ENCODE assay signal across 8 mouse cellular contexts in the genomic region with DNA sequence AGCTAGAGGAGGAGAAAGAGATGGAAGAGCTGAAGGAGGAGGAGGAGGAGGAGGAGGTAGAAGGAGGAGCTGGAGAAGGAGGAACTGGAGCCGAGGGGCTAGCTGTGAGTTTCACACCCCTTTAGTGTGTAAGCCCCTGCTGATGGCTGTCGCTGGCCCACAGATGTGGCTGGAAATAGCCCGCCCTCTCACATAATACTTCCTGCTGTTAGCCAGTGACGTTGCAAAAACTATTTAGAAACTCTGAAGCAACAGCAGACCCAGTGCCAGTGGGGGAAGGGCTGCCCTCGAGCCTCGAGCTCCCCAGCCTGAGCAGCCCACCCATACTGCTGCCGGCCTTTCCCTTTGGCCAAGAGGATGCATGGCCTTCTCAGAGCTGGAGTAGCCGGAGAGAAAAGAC. TPM values are rescaled to one million over a fixed set of nuclear protein-coding genes. Genes with fewer than 3 reads are reported as not detected.
DNase-seq lines count a peak whose midpoint lies in the region; ATAC-seq lines count a peak whose summit lies in the region.
"Had no signal": no experiment of that assay in that cellular context is flagged by ENCODE, and none has a peak within 500 bp of the region (broad histone marks: within the 10 kb centered on the region; RNA-seq: fewer than 3 reads in every experiment).

No protein-coding gene starts in this region.

- H3K4me3 ChIP-seq in midbrain, embryonic 11.5 days (ENCODE audit: low read depth, low read length): no peak overlapping the region
- no peak overlapping the region for H3K4me3 ChIP-seq in midbrain, embryonic 14.5 days (replicated peaks; ENCODE audit: low read depth, low read length)
- no peak overlapping the region for H3K4me3 ChIP-seq in liver, embryonic 11.5 days (ENCODE audit: low read depth, low read length)
- H3K4me3 ChIP-seq: myocyte had no signal

- WGBS in midbrain, embryonic 11.5 days: 48% methylated on average over 8 of the region's 8 CpGs
- 39% methylated on average over 8 of the region's 8 CpGs for WGBS in midbrain, embryonic 14.5 days
- 24% methylated on average over 8 of the region's 8 CpGs for WGBS in liver, embryonic 11.5 days

- peak overlapping the region; percentile 27; the same call in 1 of the 2 replicates for H3K9ac ChIP-seq in midbrain, embryonic 11.5 days (ENCODE audit: low read length)
- no peak overlapping the region for H3K9ac ChIP-seq in midbrain, embryonic 14.5 days (replicated peaks; ENCODE audit: low read length)
- H3K9ac ChIP-seq in liver, embryonic 11.5 days (ENCODE audit: low read depth, low read length): peak overlapping the region; percentile 12; the same call in 1 of the 2 replicates

- no peak for DNase-seq in midbrain, embryonic 11.5 days (ENCODE audit: low spot score, missing footprints)
- DNase-seq in midbrain, embryonic 14.5 days: no peak
- DNase-seq in liver, embryonic 11.5 days (ENCODE audit: low spot score): no peak
- DNase-seq in spleen, postnatal 36 days (ENCODE audit: low spot score in 2 of 2): peak; percentile 61 to 64
- no peak for DNase-seq in retina, postnatal 1 day
- no peak for DNase-seq in urinary bladder, postnatal 4 days (ENCODE audit: low spot score in 2 of 2)

- no peaks in the 10 kb centered on the region for H3K36me3 ChIP-seq in midbrain, embryonic 11.5 days (ENCODE audit: control insufficient read depth, insufficient read depth, low read length)
- H3K36me3 ChIP-seq in midbrain, embryonic 14.5 days (ENCODE audit: control insufficient read depth, insufficient read depth, low read length): no peaks in the 10 kb centered on the region
- H3K36me3 ChIP-seq in liver, embryonic 11.5 days (ENCODE audit: control insufficient read depth, insufficient read depth, low read length): no peaks in the 10 kb centered on the region

- no peaks in the 10 kb centered on the region; the same call in 1 of the 2 replicates for H3K27me3 ChIP-seq in midbrain, embryonic 11.5 days (ENCODE audit: control insufficient read depth, insufficient read depth, low read length)
- no peaks in the 10 kb centered on the region; the same call in 1 of the 2 replicates for H3K27me3 ChIP-seq in midbrain, embryonic 14.5 days (ENCODE audit: control insufficient read depth, insufficient read depth, low read length)
- H3K27me3 ChIP-seq in liver, embryonic 11.5 days (replicated peaks; ENCODE audit: control insufficient read depth, insufficient read depth, low read length): no peaks in the 10 kb centered on the region

- no peak overlapping the region for H3K27ac ChIP-seq in midbrain, embryonic 11.5 days (ENCODE audit: low read depth, low read length)
- H3K27ac ChIP-seq in midbrain, embryonic 14.5 days (replicated peaks; ENCODE audit: low read depth, low read length): no peak overlapping the region
- H3K27ac ChIP-seq in liver, embryonic 11.5 days (ENCODE audit: low read depth, low read length): peak overlapping the region; percentile 55; the same call in 1 of the 2 replicates

- H3K9me3 ChIP-seq in midbrain, embryonic 11.5 days (ENCODE audit: control insufficient read depth, low read length): no peaks in the 10 kb centered on the region
- H3K9me3 ChIP-seq in midbrain, embryonic 14.5 days (ENCODE audit: control insufficient read depth, low read length): no peaks in the 10 kb centered on the region
- H3K9me3 ChIP-seq in liver, embryonic 11.5 days (ENCODE audit: control insufficient read depth, low read length): no peaks in the 10 kb centered on the region

- H3K4me2 ChIP-seq in midbrain, embryonic 11.5 days: no peak overlapping the region
- no peak overlapping the region for H3K4me2 ChIP-seq in midbrain, embryonic 14.5 days (ENCODE audit: low read length)
- peak overlapping the region; percentile 27 for H3K4me2 ChIP-seq in liver, embryonic 11.5 days

- ATAC-seq in midbrain, embryonic 11.5 days (ENCODE audit: low FRiP score): no peak
- no peak for ATAC-seq in midbrain, embryonic 14.5 days (ENCODE audit: low FRiP score, low TSS enrichment)
- peak; percentile 49 for ATAC-seq in granulocyte monocyte progenitor cell, adult 5-6 weeks (replicated peaks; ENCODE audit: poor library complexity, severe bottlenecking)
- ATAC-seq in liver, embryonic 11.5 days (replicated peaks; ENCODE audit: low FRiP score): no peak

- H3K4me1 ChIP-seq in midbrain, embryonic 11.5 days (ENCODE audit: control insufficient read depth, insufficient read depth, low read length): peaks cover 12% of the 10 kb centered on the region
- H3K4me1 ChIP-seq in midbrain, embryonic 14.5 days (ENCODE audit: control insufficient read depth, insufficient read depth, low read length): peaks cover 30% of the 10 kb centered on the region
- H3K4me1 ChIP-seq in liver, embryonic 11.5 days (replicated peaks; ENCODE audit: control insufficient read depth, insufficient read depth, low read length): peaks cover 46% of the 10 kb centered on the region

RNA-seq across cellular contexts. Expression of gene Chst12, which starts 3.3 kb away (rescaled TPM):
- 7.9 and 9.1 TPM in 2 replicates for polyA plus RNA-seq in midbrain, embryonic 11.5 days (2014; fragmentation: Nextera tagmentation; extraction: Ambion mirVana)
- 14.8 and 16.2 TPM in 2 replicates for polyA plus RNA-seq in midbrain, embryonic 14.5 days (2014; fragmentation: Nextera tagmentation; extraction: Ambion mirVana)
- 79.1 and 85.4 TPM in 2 replicates for total RNA-seq in granulocyte monocyte progenitor cell, adult 5-6 weeks (2014; fragmentation: Nextera tagmentation)
- total RNA-seq in granulocyte monocyte progenitor cell, adult 5-6 weeks (2017): 30.2 and 30.3 TPM in 2 replicates
- polyA plus RNA-seq in liver, embryonic 11.5 days (2014; fragmentation: Nextera tagmentation; extraction: Ambion mirVana): 19.1 and 20.6 TPM in 2 replicates

RNA-seq across cellular contexts. Expression of gene Grifin, which starts 56.2 kb away (rescaled TPM):
- polyA plus RNA-seq in midbrain, embryonic 11.5 days (2014; fragmentation: Nextera tagmentation; extraction: Ambion mirVana): 0.39 TPM in 1 of 2 replicates, not detected in the other
- not detected in 2 replicates for polyA plus RNA-seq in midbrain, embryonic 14.5 days (2014; fragmentation: Nextera tagmentation; extraction: Ambion mirVana)
- total RNA-seq in granulocyte monocyte progenitor cell, adult 5-6 weeks (2014; fragmentation: Nextera tagmentation): not detected in 2 replicates
- total RNA-seq in granulocyte monocyte progenitor cell, adult 5-6 weeks (2017): not detected in 2 replicates
- 1.8 and 2.6 TPM in 2 replicates for polyA plus RNA-seq in liver, embryonic 11.5 days (2014; fragmentation: Nextera tagmentation; extraction: Ambion mirVana)
- polyA plus RNA-seq: myocyte had no signal

Comparison
In these comparisons a context has a peak if more than half of its experiments do, and no peak if none do; other contexts are left out.
1. DNase-seq: peak in spleen, postnatal 36 days (2 of 2); none in midbrain, embryonic 11.5 days (single experiment), midbrain, embryonic 14.5 days (single experiment), liver, embryonic 11.5 days (single experiment), retina, postnatal 1 day (single experiment) and urinary bladder, postnatal 4 days (0 of 2).